Mouse (Mus musculus) ES-E14 (cell line): ENCODE results near the gene Mia2. TPM values are rescaled to one million over a fixed set of nuclear protein-coding genes. Genes with fewer than 3 reads are reported as not detected.
"Not testable (repeated sequence)": the region's sequence is repeated elsewhere in the genome, so short reads cannot be mapped to it uniquely, and the experiment has no call there.

Source experiments
- DNase-seq: peaks from one replicate; pipeline ENCODE4 v3.0.0-alpha.2; 2013; ENCODE audit warnings: low read depth, low spot score
- H3K27ac ChIP-seq: 2 replicates; pipeline ENCODE4 v1.5.1; 2012; ENCODE audit warnings: low read depth, mild to moderate bottlenecking, low read length, moderate library complexity, mixed read lengths; ENCODE audit not compliant: poor library complexity, insufficient read depth, severe bottlenecking
- H3K36me3 ChIP-seq: 2 replicates; pipeline ENCODE4 v1.6.1; 2012; ENCODE audit warnings: mild to moderate bottlenecking, low read length, moderate library complexity, mixed read lengths; ENCODE audit not compliant: control insufficient read depth, poor library complexity, insufficient read depth, severe bottlenecking
- H3K4me1 ChIP-seq, 2 experiments: fragments of 150-350 bp in 1 of 2; sonication (generic) in 1 of 2; 2 replicates each; pipeline ENCODE4 v1.6.1; 2012; ENCODE audit warnings: low read length in 2 of 2, mild to moderate bottlenecking in 1 of 2, mixed read lengths in 1 of 2; ENCODE audit not compliant: control insufficient read depth in 2 of 2, insufficient read depth in 2 of 2, poor library complexity in 1 of 2
- H3K4me3 ChIP-seq, 2 experiments: fragments of 150-350 bp in 1 of 2; sonication (generic) in 1 of 2; 2 replicates each; pipeline ENCODE4 v1.5.1; 2012; ENCODE audit warnings: low read length in 2 of 2, low read depth in 1 of 2, mild to moderate bottlenecking in 1 of 2, mixed read lengths in 1 of 2; ENCODE audit not compliant: insufficient read depth in 1 of 2, poor library complexity in 1 of 2, severe bottlenecking in 1 of 2
- H3K9ac ChIP-seq: 2 replicates; pipeline ENCODE4 v1.6.1; 2012; ENCODE audit warnings: low read depth, mild to moderate bottlenecking, low read length, mixed read lengths; ENCODE audit not compliant: poor library complexity, insufficient read depth, severe bottlenecking
- H3K9me3 ChIP-seq: fragments of 150-350 bp; sonication (generic); 2 replicates; pipeline ENCODE4 v1.6.1; 2012; ENCODE audit warnings: low read depth, mild to moderate bottlenecking, low read length; ENCODE audit not compliant: control insufficient read depth, insufficient read depth
- CHD2 ChIP-seq: IDR thresholded peaks from 2 replicates; pipeline ENCODE4 v1.6.1; 2014; ENCODE audit warnings: mild to moderate bottlenecking, low read depth, low read length, inconsistent platforms
- HCFC1 ChIP-seq: IDR thresholded peaks from 2 replicates; pipeline ENCODE4 v1.6.1; 2012; ENCODE audit warnings: low read length, inconsistent platforms, borderline replicate concordance; ENCODE audit not compliant: insufficient read depth
- MAFK ChIP-seq: IDR thresholded peaks from 2 replicates; pipeline ENCODE4 v1.6.1; 2014; ENCODE audit warnings: mild to moderate bottlenecking, low read depth, low read length, inconsistent platforms; ENCODE audit not compliant: insufficient read depth
- ZC3H11A ChIP-seq: IDR thresholded peaks from 2 replicates; pipeline ENCODE4 v1.6.1; 2012; ENCODE audit warnings: low read depth, mild to moderate bottlenecking, inconsistent platforms, low read length, borderline replicate concordance
- ZNF384 ChIP-seq: IDR thresholded peaks from 2 replicates; pipeline ENCODE4 v1.6.1; 2012; ENCODE audit warnings: low read depth, low read length, inconsistent platforms
- in situ Hi-C, 2 experiments: fragments of 600-800 bp; cut with MboI; formaldehyde crosslinking; loops; one replicate each; pipeline ENCODE4 v1.15.1; 2025; ENCODE audit warnings: low sequenced_read_pairs in 2 of 2, inconsistent platforms in 1 of 2; ENCODE audit not compliant: unreplicated experiment in 2 of 2
- total RNA-seq: library from RNA; depleted of rRNA; stranded (reverse); fragments of 300-350 nt; gene quantifications from 2 replicates; pipeline ENCODE4 v1.2.3, GENCODE M21; 2012

The Mia2 gene
- total RNA-seq, 1 experiment, result 45.8 TPM

DNA sequence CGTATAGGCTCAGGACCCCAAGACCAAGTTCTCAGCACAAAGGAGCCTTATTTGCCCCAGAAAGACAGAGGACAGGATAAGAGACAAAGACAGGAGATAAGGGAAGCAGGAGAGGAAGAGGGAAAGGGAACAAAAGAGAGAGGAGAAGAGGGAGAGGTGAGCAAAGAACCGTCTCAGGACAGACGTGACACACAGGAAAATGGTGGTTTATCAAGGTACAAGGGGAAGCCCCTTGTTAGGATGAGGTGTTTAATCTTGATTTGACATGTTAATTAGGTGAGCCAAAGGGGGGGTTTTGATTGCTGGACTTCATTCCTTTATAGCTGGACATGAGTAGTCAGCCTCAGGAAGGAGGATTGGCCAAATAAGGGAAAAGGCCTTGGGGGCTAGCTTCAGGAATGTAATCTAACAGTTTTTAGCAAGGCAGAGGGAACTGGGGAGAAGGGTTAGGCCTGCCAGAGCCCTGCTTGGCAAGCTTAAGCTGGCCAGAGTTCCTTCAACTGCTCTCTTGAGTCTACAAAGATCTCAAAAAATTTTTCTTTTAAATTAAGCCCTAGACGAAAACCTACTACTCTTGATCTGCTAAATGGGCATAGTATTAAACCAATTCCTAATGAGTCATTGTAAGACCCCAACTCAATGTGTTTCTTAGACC is 40.3 kb upstream of the Mia2 start:
- H3K4me1 ChIP-seq, result peaks cover 0 to 3% of the 10 kb centered on the region in 2 experiments; a peak in 2 of 4 replicates
- no peaks in the 10 kb centered on the region for H3K9me3 ChIP-seq
- no peak overlapping the region for H3K27ac ChIP-seq
- no peak overlapping the region for H3K4me3 ChIP-seq
- H3K9ac ChIP-seq, result no peak overlapping the region
- no peak for TF ChIP-seq ZNF384
- no peak for TF ChIP-seq CHD2
- no peak for TF ChIP-seq HCFC1
- TF ChIP-seq ZC3H11A, result no peak
- no peak for TF ChIP-seq MAFK
- DNase-seq, result no peak
- in situ Hi-C loops, result no loop called here
- H3K36me3 ChIP-seq, result peaks cover 14% of the 10 kb centered on the region; the same call in 1 of the 2 replicates

DNA sequence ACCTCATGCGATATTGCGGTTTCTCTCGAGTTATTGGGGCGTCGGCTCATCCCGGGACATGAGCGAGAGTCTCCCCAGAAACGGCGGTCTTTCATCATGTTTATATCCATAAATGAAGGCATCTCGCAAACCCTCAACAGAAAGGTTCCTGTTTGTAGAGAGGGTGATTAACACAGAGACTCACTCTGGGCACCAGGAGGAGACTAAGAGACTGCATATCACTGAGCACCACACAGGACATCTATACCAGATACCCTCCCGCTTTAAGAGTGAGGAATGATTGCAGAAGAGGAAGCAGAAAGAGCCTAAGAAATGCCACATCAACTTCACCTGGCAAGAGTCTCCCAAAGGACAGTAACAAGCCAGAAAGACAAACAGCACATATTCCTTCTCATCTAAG is 39.4 kb upstream of the Mia2 start:
- H3K9ac ChIP-seq, result no peak overlapping the region
- no peak for DNase-seq
- H3K4me3 ChIP-seq, result no peak overlapping the region
- peaks cover 2 to 3% of the 10 kb centered on the region in 2 experiments; a peak in 3 of 4 replicates for H3K4me1 ChIP-seq
- in situ Hi-C loops, result no loop called here
- TF ChIP-seq MAFK, result no peak
- no peak for TF ChIP-seq CHD2
- TF ChIP-seq HCFC1, result no peak
- TF ChIP-seq ZNF384, result no peak
- TF ChIP-seq ZC3H11A, result no peak
- peaks cover 14% of the 10 kb centered on the region; the same call in 1 of the 2 replicates for H3K36me3 ChIP-seq
- no peak overlapping the region for H3K27ac ChIP-seq
- H3K9me3 ChIP-seq, result no peaks in the 10 kb centered on the region

DNA sequence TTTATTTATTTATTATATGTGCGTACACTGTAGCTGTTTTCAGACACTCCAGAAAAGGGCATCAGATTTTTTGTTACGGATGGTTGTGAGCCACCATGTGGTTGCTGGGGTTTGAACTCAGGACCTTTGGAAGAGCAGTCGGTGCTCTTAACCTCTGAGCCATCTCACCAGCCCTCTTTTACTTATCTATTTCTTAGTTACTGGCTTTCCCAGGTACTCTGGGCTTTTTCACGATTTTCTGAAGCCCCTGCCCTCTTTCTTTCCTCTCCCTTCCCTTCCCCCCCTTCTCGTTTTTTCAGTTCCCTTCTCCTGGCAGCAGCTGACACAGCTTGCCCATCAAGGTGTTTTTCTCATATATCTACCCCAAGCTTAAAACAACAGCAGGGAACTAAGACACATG is 37.4 kb upstream of the Mia2 start:
- in situ Hi-C loops, H3K4me1 ChIP-seq, H3K4me3 ChIP-seq, DNase-seq, H3K9ac ChIP-seq, H3K9me3 ChIP-seq, H3K27ac ChIP-seq: not testable (repeated sequence)
- peaks cover 10% of the 10 kb centered on the region; the same call in 1 of the 2 replicates for H3K36me3 ChIP-seq

DNA sequence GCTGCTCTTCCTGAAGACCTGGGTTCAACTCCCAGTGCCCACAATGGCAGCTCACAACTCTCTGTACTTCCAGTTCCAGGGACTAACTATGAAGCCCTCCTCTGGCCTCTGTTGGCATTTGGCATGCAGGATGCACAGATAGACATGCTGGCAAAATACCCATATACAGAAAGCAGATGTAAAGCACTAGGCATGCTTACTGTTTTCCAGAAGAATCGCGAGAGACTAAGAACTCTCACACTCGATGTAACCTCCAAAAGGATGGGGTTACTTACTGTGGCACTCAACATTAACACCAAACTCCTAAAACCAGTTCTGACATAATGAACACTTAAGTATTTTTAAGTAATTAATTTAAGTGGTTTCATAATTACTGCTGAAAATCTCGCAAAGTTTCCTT is 35.3 kb upstream of the Mia2 start:
- Histone ChIP-seq H3K9me3 (no peaks in the 10 kb centered on the region), H3K4me3 (peak overlapping the region; percentile 91 to 96), H3K27ac (no peak overlapping the region), H3K4me1 (peaks cover 0 to 2% of the 10 kb centered on the region in 2 experiments; a peak in 3 of 4 replicates), H3K9ac (peak overlapping the region; percentile 92), H3K36me3 (peaks cover 4% of the 10 kb centered on the region; the same call in 1 of the 2 replicates)
- TF ChIP-seq ZC3H11A (no peak), ZNF384 (no peak), HCFC1 (no peak), MAFK (no peak), CHD2 (no peak)
- in situ Hi-C loops, result no loop called here
- DNase-seq, result no peak

DNA sequence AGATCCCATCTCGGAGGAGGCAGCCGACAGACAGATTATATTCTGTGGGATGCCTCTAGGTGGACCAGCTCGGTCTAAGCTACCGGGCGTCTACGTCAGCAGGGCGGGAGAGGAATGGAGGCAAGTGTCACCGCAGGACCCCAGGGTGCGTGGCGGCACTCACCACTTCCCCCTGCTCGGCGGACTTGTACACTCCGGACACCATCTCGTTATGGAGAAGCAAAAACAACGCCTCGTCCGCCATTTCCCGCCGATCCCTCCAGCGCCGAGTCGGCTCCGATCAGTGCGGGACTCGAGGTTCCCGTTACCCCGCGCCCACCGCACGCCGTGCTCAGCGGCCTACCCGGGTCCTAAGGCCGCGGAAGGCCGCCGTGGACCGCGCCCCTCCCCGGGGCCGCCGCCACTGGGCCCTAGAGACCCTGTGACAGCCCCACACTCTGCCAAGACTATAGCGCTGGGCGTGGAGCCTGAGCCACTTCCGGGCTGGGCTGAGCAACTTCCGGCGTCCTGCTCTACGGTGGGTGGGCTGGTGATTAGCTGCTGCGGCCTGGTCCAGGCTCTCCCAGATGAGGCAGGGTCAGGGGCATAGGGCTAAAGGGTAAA is 34.5 kb upstream of the Mia2 start, which contains the start of gene Trappc6b:
Trappc6b (minus strand) TSS at position 480 of the 603 bp plus-strand sequence.
- Histone ChIP-seq H3K36me3 (peaks cover 4% of the 10 kb centered on the region; the same call in 1 of the 2 replicates), H3K4me1 (peaks cover 0 to 4% of the 10 kb centered on the region in 2 experiments; a peak in 3 of 4 replicates)
- DNase-seq, result peak; percentile 57

More for the DNA sequence above, 34.5 kb upstream of the Mia2 start, which contains the start of gene Trappc6b:
- in situ Hi-C loops, result no loop called here
- peak within 1 kb of the TSS; percentile 91 to 96 for H3K4me3 ChIP-seq
- peak within 1 kb of the TSS; percentile 92 for H3K9ac ChIP-seq
- TF ChIP-seq HCFC1 (0 out of 2 replicates have a peak, but pooled peaks have one; percentile 24), ZNF384 (no peak)
- H3K9me3 ChIP-seq, result no peaks in the 10 kb centered on the region
- H3K27ac ChIP-seq, result peak within 1 kb of the TSS; percentile 65
